Mouse (Mus musculus) ES-E14 (cell line): ENCODE measurements around the gene Frs3.

Experiments
- CHD2 ChIP-seq: IDR thresholded peaks from 2 replicates; pipeline ENCODE4 v1.6.1; 2014; ENCODE audit warnings: mild to moderate bottlenecking, low read depth, low read length, inconsistent platforms
- HCFC1 ChIP-seq: IDR thresholded peaks from 2 replicates; pipeline ENCODE4 v1.6.1; 2012; ENCODE audit warnings: low read length, inconsistent platforms, borderline replicate concordance; ENCODE audit not compliant: insufficient read depth
- ZNF384 ChIP-seq: IDR thresholded peaks from 2 replicates; pipeline ENCODE4 v1.6.1; 2012; ENCODE audit warnings: low read depth, low read length, inconsistent platforms

GRCm38 (mm10) chr17:47749626-47750025, 60.8 kb downstream of the Frs3 start:
- TF ChIP-seq CHD2 (no peak), ZNF384 (no peak), HCFC1 (no peak)
